Comparison of ENCODE assay signal across 17 mouse cellular contexts in genomic region chr9:48796267-48796822, GRCm38 (mm10). TPM values are rescaled to one million over a fixed set of nuclear protein-coding genes. Genes with fewer than 3 reads are reported as not detected.
A peak's percentile ranks its signal among the peaks of the same experiment; 100 is the strongest.
DNase-seq lines count a peak whose midpoint lies in the region; ATAC-seq and TF ChIP-seq lines count a peak whose summit lies in the region.
"Had no signal": no experiment of that assay in that cellular context is flagged by ENCODE, and none has a peak within 500 bp of the region (broad histone marks: within the 10 kb centered on the region; RNA-seq: fewer than 3 reads in every experiment).

No protein-coding gene starts in this region.

- no peaks in the 10 kb centered on the region for H3K36me3 ChIP-seq in hindbrain, embryonic 11.5 days (ENCODE audit: control insufficient read depth, insufficient read depth, low read length)
- H3K36me3 ChIP-seq in midbrain, embryonic 16.5 days (ENCODE audit: control insufficient read depth, insufficient read depth, low read length) = no peaks in the 10 kb centered on the region
- peaks cover 29% of the 10 kb centered on the region for H3K36me3 ChIP-seq in heart, adult 2 months (ENCODE audit: control insufficient read depth, insufficient read depth, low read length)
- H3K36me3 ChIP-seq: lung, embryonic 15.5 days had no signal

- H3K79me2 ChIP-seq in heart, adult 2 months (replicated peaks; ENCODE audit: control insufficient read depth, insufficient read depth, low read length) = 0 out of 2 replicates have a peak, but pooled peaks cover 1% of the 10 kb centered on the region

- no peak for TF ChIP-seq EP300 in heart, adult 2 months (IDR thresholded peaks at IDR 0.05; ENCODE audit: insufficient read depth, low read depth, low read length)

- H3K4me3 ChIP-seq in layer of hippocampus, adult 2 months = peak overlapping the region; percentile 3; the same call in 1 of the 2 replicates
- H3K4me3 ChIP-seq in hindbrain, embryonic 11.5 days (ENCODE audit: low read depth, low read length) = no peak overlapping the region
- H3K4me3 ChIP-seq in midbrain, embryonic 16.5 days (ENCODE audit: low read depth, low read length) = no peak overlapping the region
- no peak overlapping the region for H3K4me3 ChIP-seq in heart, adult 2 months
- H3K4me3 ChIP-seq: lung, embryonic 15.5 days had no signal

- no peak for TF ChIP-seq POLR2A in heart, adult 2 months (IDR thresholded peaks at IDR 0.05; ENCODE audit: insufficient read depth, low read depth, low read length)

- WGBS in hindbrain, embryonic 11.5 days = 43% methylated on average over 11 of the region's 11 CpGs
- 43% methylated on average over 11 of the region's 11 CpGs for WGBS in midbrain, embryonic 16.5 days
- 73% methylated on average over 11 of the region's 11 CpGs for WGBS in heart, adult 2 months

- DNase-seq in layer of hippocampus, adult 2 months (ENCODE audit: low spot score in 2 of 2) = no peak
- DNase-seq in layer of hippocampus, postnatal 10 days (ENCODE audit: low spot score in 2 of 2) = no peak
- peak; percentile 19 for DNase-seq in hindbrain, embryonic 11.5 days (ENCODE audit: low spot score)
- DNase-seq in hindlimb bud, embryonic 11.5 days (ENCODE audit: extremely low spot score, low read depth, low spot score) = peak; percentile 28
- DNase-seq in cerebellum, postnatal 4 days (ENCODE audit: low spot score in 2 of 2) = no peak
- DNase-seq in testis, postnatal 10 days (ENCODE audit: low spot score) = no peak
- DNase-seq in heart, adult 2 months = no peak
- DNase-seq: adrenal gland, adult 2 months; cerebellum, adult 11-12 months; heart, adult 18-20 months; heart, postnatal 14 days; kidney, postnatal 36 days had no signal

- H3K9me3 ChIP-seq in hindbrain, embryonic 11.5 days (ENCODE audit: control insufficient read depth, low read length) = no peaks in the 10 kb centered on the region
- H3K9me3 ChIP-seq in midbrain, embryonic 16.5 days (replicated peaks; ENCODE audit: control insufficient read depth, low read length, poor library complexity, severe bottlenecking) = no peaks in the 10 kb centered on the region
- H3K9me3 ChIP-seq: lung, embryonic 15.5 days; megakaryocyte, embryonic 14.5 days had no signal

- no peaks in the 10 kb centered on the region for H3K27me3 ChIP-seq in hindbrain, embryonic 11.5 days (ENCODE audit: control insufficient read depth, insufficient read depth, low read length)
- H3K27me3 ChIP-seq in midbrain, embryonic 16.5 days (ENCODE audit: control insufficient read depth, insufficient read depth, low read depth, low read length) = no peaks in the 10 kb centered on the region
- no peaks in the 10 kb centered on the region for H3K27me3 ChIP-seq in heart, adult 2 months (ENCODE audit: control insufficient read depth, insufficient read depth, low read length)
- H3K27me3 ChIP-seq: megakaryocyte, embryonic 14.5 days had no signal

- ATAC-seq in hindbrain, embryonic 11.5 days (ENCODE audit: low FRiP score) = no peak
- ATAC-seq in midbrain, embryonic 16.5 days = no peak
- ATAC-seq: forebrain, embryonic 14.5 days; intestine, postnatal 0 days had no signal

- no peak overlapping the region for H3K9ac ChIP-seq in hindbrain, embryonic 11.5 days (ENCODE audit: low read depth, low read length)
- 0 out of 2 replicates have a peak overlapping the region, but pooled peaks have one; percentile 12 for H3K9ac ChIP-seq in midbrain, embryonic 16.5 days (ENCODE audit: low read depth, low read length)
- H3K9ac ChIP-seq in heart, adult 2 months (ENCODE audit: low read depth, low read length) = no peak overlapping the region
- H3K9ac ChIP-seq: lung, embryonic 15.5 days had no signal

- H3K27ac ChIP-seq in layer of hippocampus, adult 2 months = peak overlapping the region; percentile 84
- 0 out of 2 replicates have a peak overlapping the region, but pooled peaks have one; percentile 13 for H3K27ac ChIP-seq in hindbrain, embryonic 11.5 days (ENCODE audit: low read depth, low read length)
- H3K27ac ChIP-seq in midbrain, embryonic 16.5 days (ENCODE audit: low read length) = no peak overlapping the region
- H3K27ac ChIP-seq in heart, adult 2 months = no peak overlapping the region
- H3K27ac ChIP-seq: lung, embryonic 15.5 days had no signal

- intact Hi-C loops in heart, adult 2 months (cut with DNase I) = no loop called here

- H3K4me1 ChIP-seq in hindbrain, embryonic 11.5 days (replicated peaks; ENCODE audit: control insufficient read depth, insufficient read depth, low read length) = no peaks in the 10 kb centered on the region
- H3K4me1 ChIP-seq in midbrain, embryonic 16.5 days (ENCODE audit: control insufficient read depth, insufficient read depth, low read length) = peaks cover 17% of the 10 kb centered on the region
- H3K4me1 ChIP-seq in heart, adult 2 months (ENCODE audit: control insufficient read depth, insufficient read depth, low read length) = peaks cover 18% of the 10 kb centered on the region

- no peak overlapping the region for H3K4me2 ChIP-seq in hindbrain, embryonic 11.5 days (replicated peaks; ENCODE audit: low read depth, low read length)
- H3K4me2 ChIP-seq in midbrain, embryonic 16.5 days (ENCODE audit: low read length) = peak overlapping the region; percentile 25
- H3K4me2 ChIP-seq: lung, embryonic 15.5 days had no signal

- no peak for TF ChIP-seq CTCF in layer of hippocampus, adult 2 months (conservative IDR thresholded peaks at IDR 0.05)
- no peak for TF ChIP-seq CTCF in heart, adult 2 months (IDR thresholded peaks at IDR 0.05)

RNA-seq across cellular contexts. Expression of gene Zbtb16, which starts 39.7 kb away (rescaled TPM):
- 100 to 1,000 TPM; 143 to 149 TPM for total RNA-seq in layer of hippocampus, adult 2 months (2021)
- 10 to 100 TPM; 58.2 to 66.3 TPM for total RNA-seq in layer of hippocampus, postnatal 10 days (2021)
- polyA plus RNA-seq in hindbrain, embryonic 11.5 days (2014; fragmentation: Nextera tagmentation; extraction: Ambion mirVana) = 8.4 and 10.6 TPM in 2 replicates
- 5.4 and 6.4 TPM in 2 replicates for polyA plus RNA-seq in midbrain, embryonic 16.5 days (2015; fragmentation: Nextera tagmentation; extraction: Ambion mirVana)
- total RNA-seq in heart, adult 2 months (2021) = 100 to 1,000 TPM; 149 to 150 TPM
- polyA plus RNA-seq in heart, adult 2 months (2012; rRNA removed) = 15.7 and 23.7 TPM in 2 replicates

Comparison
In these comparisons a context has a peak if more than half of its experiments do, and no peak if none do; other contexts are left out.
1. DNase-seq: peak in hindbrain, embryonic 11.5 days (single experiment) and hindlimb bud, embryonic 11.5 days (single experiment); none in layer of hippocampus, adult 2 months (0 of 2), layer of hippocampus, postnatal 10 days (0 of 2), cerebellum, postnatal 4 days (0 of 2), testis, postnatal 10 days (single experiment) and heart, adult 2 months (0 of 2).
2. H3K27ac ChIP-seq: peak in layer of hippocampus, adult 2 months (single experiment) and hindbrain, embryonic 11.5 days (single experiment); none in midbrain, embryonic 16.5 days (single experiment) and heart, adult 2 months (single experiment).